Mouse (Mus musculus): ENCODE data around the gene Mdk. TPM values are rescaled to one million over a fixed set of nuclear protein-coding genes. Genes with fewer than 3 reads are reported as not detected.

The Mdk gene
- polyA plus RNA-seq, 1 experiment from 2014 or later = 1,773 TPM

- H3K27me3 ChIP-seq (ENCODE audit: poor library complexity, severe bottlenecking) = no peaks in the 10 kb centered on the region
- no peak for DNase-seq (ENCODE audit: extremely low spot score, low spot score)
- no peak overlapping the region for H3K4me3 ChIP-seq
- peaks cover 58% of the 10 kb centered on the region for H3K4me1 ChIP-seq
- H3K9me3 ChIP-seq = no peaks in the 10 kb centered on the region
- 86% methylated on average over 4 of the region's 4 CpGs for WGBS
- H3K36me3 ChIP-seq (replicated peaks) = peaks cover 15% of the 10 kb centered on the region
- H3K27ac ChIP-seq = no peak overlapping the region
Observed at GRCm38 (mm10) chr2:91955121-91955591, 23.1 kb upstream of the Mdk start.

GRCm38 (mm10) chr2:91953825-91954224 lies 21.7 kb upstream of the Mdk start:
- H3K27me3 ChIP-seq (ENCODE audit: poor library complexity, severe bottlenecking) = no peaks in the 10 kb centered on the region
- H3K9me3 ChIP-seq = no peaks in the 10 kb centered on the region
- H3K36me3 ChIP-seq (replicated peaks) = peaks cover 10% of the 10 kb centered on the region; the same call in 1 of the 2 replicates
- 24% methylated on average over 5 of the region's 5 CpGs for WGBS
- H3K4me3 ChIP-seq = no peak overlapping the region
- DNase-seq (ENCODE audit: extremely low spot score, low spot score) = peak; percentile 15
- peak overlapping the region; percentile 65 for H3K27ac ChIP-seq
- H3K4me1 ChIP-seq = peaks cover 58% of the 10 kb centered on the region

- peak overlapping the region; percentile 85 for H3K27ac ChIP-seq
- H3K9me3 ChIP-seq = no peaks in the 10 kb centered on the region
- no peaks in the 10 kb centered on the region for H3K27me3 ChIP-seq (ENCODE audit: poor library complexity, severe bottlenecking)
- peak; percentile 43 for DNase-seq (ENCODE audit: extremely low spot score, low spot score)
- 20% methylated on average over 15 of the region's 15 CpGs for WGBS
- peak overlapping the region; percentile 30 for H3K4me3 ChIP-seq
- H3K36me3 ChIP-seq (replicated peaks) = peaks cover 2% of the 10 kb centered on the region; the same call in 1 of the 2 replicates
- peaks cover 65% of the 10 kb centered on the region for H3K4me1 ChIP-seq
Observed at GRCm38 (mm10) chr2:91950275-91951085, 18.4 kb upstream of the Mdk start.

GRCm38 (mm10) chr2:91949411-91950274 lies 17.5 kb upstream of the Mdk start:
- no peak for DNase-seq (ENCODE audit: extremely low spot score, low spot score)
- H3K9me3 ChIP-seq = no peaks in the 10 kb centered on the region
- no peaks in the 10 kb centered on the region for H3K27me3 ChIP-seq (ENCODE audit: poor library complexity, severe bottlenecking)
- WGBS = 74% methylated on average over 17 of the region's 17 CpGs
- peaks cover 68% of the 10 kb centered on the region for H3K4me1 ChIP-seq
- H3K36me3 ChIP-seq (replicated peaks) = peaks cover 7% of the 10 kb centered on the region
- peak overlapping the region; percentile 30 for H3K4me3 ChIP-seq
- H3K27ac ChIP-seq = peak overlapping the region; percentile 85

GRCm38 (mm10) chr2:91948792-91949241 lies 16.7 kb upstream of the Mdk start:
- no peak for DNase-seq (ENCODE audit: extremely low spot score, low spot score)
- no peaks in the 10 kb centered on the region for H3K27me3 ChIP-seq (ENCODE audit: poor library complexity, severe bottlenecking)
- peaks cover 70% of the 10 kb centered on the region for H3K4me1 ChIP-seq
- 90% methylated on average over 3 of the region's 3 CpGs for WGBS
- H3K4me3 ChIP-seq = no peak overlapping the region
- peaks cover 8% of the 10 kb centered on the region for H3K36me3 ChIP-seq (replicated peaks)
- no peaks in the 10 kb centered on the region for H3K9me3 ChIP-seq
- H3K27ac ChIP-seq = peak overlapping the region; percentile 85

GRCm38 (mm10) chr2:91948151-91948509 lies 16.0 kb upstream of the Mdk start:
- Histone ChIP-seq H3K9me3 (no peaks in the 10 kb centered on the region), H3K4me1 (peaks cover 65% of the 10 kb centered on the region), H3K4me3 (no peak overlapping the region), H3K27ac (peak overlapping the region; percentile 85), H3K36me3 (replicated peaks) (peaks cover 12% of the 10 kb centered on the region), H3K27me3 (ENCODE audit: poor library complexity, severe bottlenecking) (no peaks in the 10 kb centered on the region)
- WGBS = 80% methylated on average over 6 of the region's 6 CpGs
- no peak for DNase-seq (ENCODE audit: extremely low spot score, low spot score)

GRCm38 (mm10) chr2:91947397-91948150 lies 15.5 kb upstream of the Mdk start:
- no peak for DNase-seq (ENCODE audit: extremely low spot score, low spot score)
- H3K36me3 ChIP-seq (replicated peaks) = peaks cover 13% of the 10 kb centered on the region
- no peaks in the 10 kb centered on the region for H3K27me3 ChIP-seq (ENCODE audit: poor library complexity, severe bottlenecking)
- no peaks in the 10 kb centered on the region for H3K9me3 ChIP-seq
- H3K4me3 ChIP-seq = peak overlapping the region; percentile 24; the same call in 1 of the 2 replicates
- 58% methylated on average over 11 of the region's 11 CpGs for WGBS
- peaks cover 65% of the 10 kb centered on the region for H3K4me1 ChIP-seq
- H3K27ac ChIP-seq = peak overlapping the region; percentile 85

- no peak for DNase-seq (ENCODE audit: extremely low spot score, low spot score)
- no peaks in the 10 kb centered on the region for H3K9me3 ChIP-seq
- peak overlapping the region; percentile 85; the same call in 1 of the 2 replicates for H3K27ac ChIP-seq
- H3K4me1 ChIP-seq = peaks cover 65% of the 10 kb centered on the region
- peaks cover 21% of the 10 kb centered on the region for H3K36me3 ChIP-seq (replicated peaks)
- H3K27me3 ChIP-seq (ENCODE audit: poor library complexity, severe bottlenecking) = no peaks in the 10 kb centered on the region
- 81% methylated on average over 6 of the region's 6 CpGs for WGBS
- no peak overlapping the region for H3K4me3 ChIP-seq
Observed at GRCm38 (mm10) chr2:91946836-91947235, 14.7 kb upstream of the Mdk start.

GRCm38 (mm10) chr2:91945483-91945882 lies 13.4 kb upstream of the Mdk start, which contains the start of gene Gm9821:
Gene Gm9821, plus strand, starts transcription at chr2:91945703.
- H3K4me3 ChIP-seq = no peak within 1 kb of the TSS

GRCm38 (mm10) chr2:91944170-91944950 lies 12.3 kb upstream of the Mdk start:
- Histone ChIP-seq H3K27ac (peak overlapping the region; percentile 56), H3K9me3 (no peaks in the 10 kb centered on the region), H3K4me1 (peaks cover 52% of the 10 kb centered on the region), H3K36me3 (replicated peaks) (peaks cover 38% of the 10 kb centered on the region), H3K27me3 (ENCODE audit: poor library complexity, severe bottlenecking) (no peaks in the 10 kb centered on the region), H3K4me3 (no peak overlapping the region)
- peak; percentile 78 for DNase-seq (ENCODE audit: extremely low spot score, low spot score)
- 43% methylated on average over 13 of the region's 13 CpGs for WGBS

More at GRCm38 (mm10) chr2:91945483-91945882, 13.4 kb upstream of the Mdk start, which contains the start of gene Gm9821:
- H3K27ac ChIP-seq = peak within 1 kb of the TSS; percentile 85
- peaks cover 63% of the 10 kb centered on the region for H3K4me1 ChIP-seq
- DNase-seq (ENCODE audit: extremely low spot score, low spot score) = no peak
- H3K9me3 ChIP-seq = no peaks in the 10 kb centered on the region
- H3K27me3 ChIP-seq (ENCODE audit: poor library complexity, severe bottlenecking) = no peaks in the 10 kb centered on the region
- 86% methylated on average over 18 of the region's 18 CpGs for WGBS
- H3K36me3 ChIP-seq (replicated peaks) = peaks cover 27% of the 10 kb centered on the region

GRCm38 (mm10) chr2:91942356-91942755 lies 10.3 kb upstream of the Mdk start:
- Histone ChIP-seq H3K4me3 (no peak overlapping the region), H3K27me3 (ENCODE audit: poor library complexity, severe bottlenecking) (no peaks in the 10 kb centered on the region), H3K27ac (no peak overlapping the region), H3K9me3 (no peaks in the 10 kb centered on the region), H3K36me3 (replicated peaks) (peaks cover 58% of the 10 kb centered on the region), H3K4me1 (peaks cover 33% of the 10 kb centered on the region)
- DNase-seq (ENCODE audit: extremely low spot score, low spot score) = no peak
- 83% methylated on average over 6 of the region's 6 CpGs for WGBS
